Mouse (Mus musculus) adrenal gland, postnatal 36 days (tissue): ENCODE data around the gene Bet1l. TPM values are rescaled to one million over a fixed set of nuclear protein-coding genes. Genes with fewer than 3 reads are reported as not detected.
A peak's percentile ranks its signal among the peaks of the same experiment; 100 is the strongest.
"Not testable (repeated sequence)": the region's sequence is repeated elsewhere in the genome, so short reads cannot be mapped to it uniquely, and the experiment has no call there.

Source experiments
- DNase-seq, 2 experiments: peaks; one replicate each; pipeline ENCODE4 v3.0.0; 2021; ENCODE audit warnings: mixed read lengths in 1 of 2
- long read RNA-seq, 2 experiments: library from polyadenylated mRNA; stranded (forward); transcript quantifications; one replicate each; pipeline ENCODE4 v2.0.0; 2021; ENCODE audit warnings: borderline sequencing depth in 2 of 2
- total RNA-seq, 2 experiments: library from RNA; stranded (reverse); gene quantifications; 2 replicates each; pipeline ENCODE4 v1.2.3; 2021

Gene Bet1l
- 10 to 100 TPM; 30.5 to 41.4 TPM for total RNA-seq
- long read RNA-seq, experiment 1, transcript Bet1l-204 (1 exons, 1,882 nt) = minor isoform, 10 of 126 reads
- long read RNA-seq, experiment 1, transcript Bet1l-201 (4 exons, 2,268 nt) = major isoform, 93 of 126 reads
- long read RNA-seq, experiment 1, partial matches to known transcripts = 9 of 126 reads
- long read RNA-seq, experiment 1, other reads (novel, unspliced or antisense) = 13 of 126 reads
- long read RNA-seq, experiment 2, transcript Bet1l-201 (4 exons, 2,268 nt) = major isoform, 30 of 33 reads
- long read RNA-seq, experiment 2, partial matches to known transcripts = 2 of 33 reads
- long read RNA-seq, experiment 2, other reads (novel, unspliced or antisense) = 0 of 33 reads

GRCm38 (mm10) chr7:140857550-140858505 is at the start of gene Bet1l:
Gene Bet1l, minus strand, starts transcription at chr7:140857577.
- DNase-seq = no peak

- peak; percentile 69 to 71 for DNase-seq
These were observed 49.8 kb upstream of the Bet1l start for GRCm38 (mm10) chr7:140907131-140907530.

DNA sequence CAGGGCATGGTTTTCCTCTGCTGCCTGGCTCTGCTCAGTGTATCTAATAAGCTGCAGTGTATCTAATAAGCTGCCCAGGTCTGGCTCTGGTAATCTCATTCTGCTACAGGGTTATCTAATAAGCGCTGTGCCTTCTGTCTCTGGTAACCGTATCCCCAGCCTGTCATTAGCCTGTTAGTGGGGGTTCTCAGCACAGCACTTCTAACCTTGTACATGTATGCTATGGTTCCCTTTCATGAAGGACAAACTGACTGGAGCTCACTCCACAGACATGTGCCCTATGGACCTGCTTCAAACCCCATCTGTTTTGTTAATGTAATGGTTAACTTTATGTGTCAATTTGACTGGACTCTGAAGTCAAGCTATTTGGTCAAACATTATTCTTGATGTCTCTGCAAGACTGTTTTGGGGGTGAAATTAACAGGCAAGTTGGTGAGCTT is 48.3 kb upstream of the Bet1l start:
- no peak for DNase-seq

DNA sequence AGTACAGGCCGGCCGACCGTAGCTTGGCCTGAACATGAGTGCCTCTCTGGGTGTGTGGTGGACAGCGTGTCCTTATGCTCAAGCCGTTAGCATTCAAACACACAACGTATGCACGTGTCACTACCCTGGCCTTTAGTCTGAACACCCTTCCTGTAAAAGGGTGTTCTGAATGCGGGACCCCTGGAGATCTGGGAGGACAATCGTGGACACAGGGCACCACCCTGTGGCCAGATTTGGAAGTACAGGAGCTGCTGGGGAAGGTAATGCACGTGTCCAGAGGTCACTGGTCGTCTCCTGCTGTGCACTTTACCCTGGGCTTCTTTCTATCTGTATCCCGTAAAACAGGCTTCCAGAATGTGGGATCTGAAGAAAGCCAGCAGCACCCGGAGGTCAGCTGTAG is 45.8 kb upstream of the Bet1l start:
- DNase-seq = peak; percentile 80 to 85

DNA sequence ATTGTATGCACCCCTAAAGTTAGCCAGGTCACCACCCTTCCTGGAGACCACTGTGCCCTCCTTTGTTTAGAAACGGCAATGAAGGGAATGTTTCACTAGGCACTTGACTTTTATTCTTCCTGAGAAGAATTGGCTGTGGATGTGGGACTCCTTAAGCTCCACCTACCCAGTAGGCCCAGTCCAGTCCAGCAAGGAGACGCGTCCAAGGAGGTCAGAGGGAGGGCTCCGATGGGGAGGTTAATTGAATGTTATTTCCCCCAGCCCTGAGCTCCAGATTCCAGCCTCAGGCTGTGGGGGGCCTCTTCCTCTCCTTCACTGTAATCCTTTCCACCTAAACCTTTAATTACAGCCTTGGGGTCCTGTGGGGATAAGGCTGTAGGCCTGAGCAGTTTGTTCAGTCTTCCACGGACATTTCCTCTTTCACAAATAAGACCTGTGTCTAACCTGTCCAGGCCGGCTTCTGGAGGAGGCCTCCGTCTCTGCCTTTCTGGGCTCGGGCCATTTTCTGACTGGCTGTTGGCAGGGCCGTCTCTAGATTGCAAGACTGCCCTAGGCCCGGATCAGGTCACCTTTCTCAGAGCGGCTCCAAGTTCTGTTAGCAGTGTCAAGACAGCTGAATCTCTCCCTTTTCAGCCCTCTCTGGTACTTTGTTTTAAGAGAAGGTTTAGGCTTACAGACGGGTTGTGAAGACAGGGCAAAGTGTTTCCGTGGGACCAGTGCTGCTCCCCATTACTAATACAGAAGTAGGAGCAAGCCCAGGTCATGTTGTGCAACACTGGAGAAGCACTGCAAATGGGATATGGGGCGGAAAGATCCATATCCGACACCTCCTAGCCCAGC is 44.9 kb upstream of the Bet1l start:
- no peak for DNase-seq

DNA sequence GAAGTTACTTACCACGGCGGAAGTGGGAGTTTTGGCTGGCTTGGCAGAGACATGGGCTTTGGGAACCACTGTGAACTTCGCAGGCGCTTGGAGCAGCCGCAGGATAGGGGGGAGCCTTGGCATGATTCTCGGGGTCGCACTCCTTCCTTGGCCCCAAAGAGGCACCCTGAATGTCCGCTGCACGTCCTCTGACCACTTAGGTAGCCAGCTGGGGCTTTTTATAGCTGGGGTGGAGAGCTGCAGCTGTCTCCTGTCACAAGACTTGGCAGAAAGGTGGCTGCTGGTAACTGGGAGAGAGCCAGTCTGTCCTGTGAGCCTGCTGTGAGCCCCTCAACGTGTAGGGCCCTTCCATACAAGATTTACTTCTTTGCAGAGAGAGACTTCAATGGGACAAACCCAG is 42.8 kb upstream of the Bet1l start, which contains the start of gene Cox8b:
Cox8b (minus strand) TSS at position 227 of the 400 bp plus-strand sequence.
- DNase-seq = no peak

DNA sequence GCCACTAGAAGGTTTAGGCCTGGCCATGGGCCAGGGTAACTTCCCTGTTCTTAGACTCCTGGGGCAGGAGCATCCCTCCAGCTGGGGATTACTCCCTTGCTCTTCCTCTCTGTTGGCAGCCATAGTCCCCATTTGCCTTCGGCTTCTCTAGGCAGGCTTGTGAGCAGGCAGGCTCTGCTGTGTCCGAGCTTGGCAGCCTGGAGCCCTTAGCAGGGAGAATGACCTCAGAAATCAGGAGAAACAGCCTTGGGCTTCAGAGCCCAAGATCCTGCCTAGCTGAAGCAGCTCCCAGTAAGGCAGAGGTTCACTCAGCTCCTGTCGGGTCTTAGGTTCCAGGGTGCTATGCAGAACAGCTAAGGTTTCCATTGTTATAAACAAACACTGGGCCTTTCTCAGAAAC is 41.7 kb upstream of the Bet1l start:
- DNase-seq = peak in 1 of 2 experiments; percentile 37

GRCm38 (mm10) chr7:140897863-140898262 is 40.5 kb upstream of the Bet1l start:
- no peak for DNase-seq

GRCm38 (mm10) chr7:140894611-140895010 is 37.2 kb upstream of the Bet1l start:
- no peak for DNase-seq

DNA sequence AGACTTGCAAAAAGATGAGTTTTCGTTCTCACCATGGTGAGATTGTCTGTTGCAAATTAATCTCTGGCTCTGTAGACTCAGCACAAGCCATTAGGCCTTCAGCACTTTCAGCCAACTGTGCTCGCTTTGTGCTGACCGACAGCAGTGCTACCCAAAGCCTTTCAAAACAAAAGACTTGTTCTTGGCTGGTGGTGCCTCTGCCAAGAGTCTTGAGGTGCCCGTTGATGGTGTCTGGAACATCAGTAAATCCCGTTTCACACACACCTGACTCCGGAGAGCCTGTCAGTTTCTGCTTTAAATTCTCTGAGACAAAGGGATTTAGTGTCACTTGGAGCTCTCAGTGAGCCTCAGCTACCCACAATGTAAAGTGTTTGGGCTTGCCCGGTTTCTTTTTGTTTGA is 36.7 kb upstream of the Bet1l start:
- DNase-seq = no peak

DNA sequence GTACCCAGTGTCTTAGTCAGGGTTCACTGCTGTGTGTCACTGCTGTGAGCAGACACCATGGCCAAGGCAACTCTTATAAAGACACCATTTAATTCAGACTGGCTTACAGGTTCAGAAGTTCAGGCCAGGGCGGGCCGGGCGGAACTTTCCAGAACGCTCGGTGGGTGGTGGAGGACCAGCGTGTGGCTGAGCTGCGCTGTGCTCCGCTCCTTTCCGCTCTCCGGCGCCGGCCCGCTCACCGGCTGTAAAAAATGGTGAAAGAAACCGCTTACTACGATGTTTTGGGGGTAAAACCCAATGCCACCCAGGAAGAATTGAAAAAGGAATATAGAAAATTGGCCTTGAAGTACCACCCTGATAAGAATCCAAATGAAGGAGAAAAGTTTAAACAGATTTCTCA is 33.3 kb upstream of the Bet1l start:
- DNase-seq = not testable (repeated sequence)

DNA sequence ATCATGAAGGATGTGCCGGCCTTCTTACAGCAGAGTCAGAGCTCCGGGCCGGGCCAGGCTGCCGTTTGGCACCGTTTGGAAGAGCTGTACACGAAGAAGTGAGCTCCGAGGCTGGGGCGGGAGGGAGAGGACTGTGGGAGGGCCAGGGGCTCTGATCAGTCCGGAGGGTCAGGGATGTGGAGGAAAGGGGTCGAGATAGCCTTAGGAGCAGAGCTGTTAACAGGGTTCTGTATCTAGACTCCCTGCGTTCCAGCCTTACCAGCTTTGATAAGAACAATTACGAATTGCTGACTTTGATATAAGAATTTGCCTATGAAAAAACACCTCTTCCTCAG is 25.1 kb upstream of the Bet1l start:
- no peak for DNase-seq

GRCm38 (mm10) chr7:140881696-140882468 is 24.5 kb upstream of the Bet1l start, which contains the start of the genes Psmd13 and Sirt3:
Gene Psmd13, plus strand, starts transcription at chr7:140881968.
Gene Sirt3, minus strand, starts transcription at chr7:140882309.
- DNase-seq = peak; percentile 95 to 98

DNA sequence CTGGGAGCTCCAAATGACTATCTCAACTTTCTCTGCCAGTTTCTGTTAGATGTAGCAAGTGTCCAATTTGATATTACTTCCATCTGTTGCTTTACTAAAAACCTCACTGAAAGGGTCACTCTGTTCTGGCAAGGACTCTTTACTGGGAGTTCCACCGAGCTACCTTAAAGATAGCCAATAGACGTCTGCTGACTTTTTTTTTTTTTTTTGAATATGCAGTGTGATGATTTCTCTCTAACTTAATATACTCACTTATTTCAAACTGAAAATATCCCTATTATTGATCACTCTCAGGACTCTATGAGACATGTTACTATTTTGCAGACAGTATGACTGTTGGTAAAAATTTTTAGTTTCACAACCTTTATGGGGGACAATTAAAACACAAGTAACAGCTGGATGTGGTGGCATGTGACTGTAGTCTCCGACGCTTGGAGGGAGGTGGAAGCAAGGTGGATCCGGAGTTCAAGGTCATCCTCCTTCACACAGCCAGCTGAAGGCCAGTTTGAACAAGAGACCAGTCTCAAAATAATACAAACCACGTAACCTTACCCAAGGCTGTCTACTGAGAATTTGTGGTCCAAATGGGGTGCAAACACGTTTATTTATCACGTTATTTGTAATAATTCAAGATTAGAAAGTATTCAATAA is 23.6 kb upstream of the Bet1l start:
- no peak for DNase-seq

DNA sequence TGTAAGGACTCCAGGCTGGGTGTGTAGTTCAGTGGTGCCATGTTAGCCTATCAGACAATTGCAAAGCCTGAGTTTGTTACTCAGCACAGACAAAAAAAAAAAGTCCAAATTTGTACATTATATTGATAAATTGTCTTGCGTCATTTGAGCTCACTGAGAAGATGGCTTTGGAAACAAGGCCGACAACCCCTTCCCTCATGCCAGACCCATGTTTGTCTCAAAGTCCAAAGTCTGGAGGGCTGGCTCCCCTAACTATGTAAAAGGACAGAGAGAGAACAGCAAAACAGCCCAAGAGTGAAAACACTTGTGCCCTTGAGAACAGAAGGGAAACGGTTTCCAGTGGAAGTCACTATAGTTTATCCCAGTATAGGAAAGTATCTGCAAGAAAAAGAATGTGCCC is 23.0 kb upstream of the Bet1l start:
- no peak for DNase-seq

DNA sequence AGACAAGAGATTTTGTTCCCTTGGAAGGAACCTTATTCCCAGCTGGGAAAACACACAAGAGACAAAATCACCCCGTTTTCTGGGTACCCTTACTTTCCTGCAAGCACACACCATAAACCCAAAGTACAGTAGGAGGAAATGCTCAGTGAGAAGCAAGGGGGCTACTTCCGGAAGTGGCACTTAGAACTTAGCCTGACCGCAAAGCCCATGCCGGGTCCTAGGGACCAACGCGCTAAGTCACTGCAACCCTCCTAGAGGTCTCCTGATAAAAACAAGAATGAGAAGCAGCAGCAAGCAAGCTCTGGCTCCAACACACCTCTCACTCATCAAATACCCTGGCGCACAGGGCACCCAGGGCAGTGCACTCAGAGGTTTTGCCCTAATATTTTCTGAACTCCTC is 22.0 kb upstream of the Bet1l start:
- no peak for DNase-seq

- DNase-seq = no peak
These were observed 20.0 kb upstream of the Bet1l start for GRCm38 (mm10) chr7:140877364-140877763.

GRCm38 (mm10) chr7:140874224-140874623 is 16.8 kb upstream of the Bet1l start:
- no peak for DNase-seq

- no peak for DNase-seq
These were observed 7.4 kb upstream of the Bet1l start for GRCm38 (mm10) chr7:140864761-140865160.

- no peak for DNase-seq
These were observed 3.4 kb upstream of the Bet1l start for GRCm38 (mm10) chr7:140860728-140861127.

DNA sequence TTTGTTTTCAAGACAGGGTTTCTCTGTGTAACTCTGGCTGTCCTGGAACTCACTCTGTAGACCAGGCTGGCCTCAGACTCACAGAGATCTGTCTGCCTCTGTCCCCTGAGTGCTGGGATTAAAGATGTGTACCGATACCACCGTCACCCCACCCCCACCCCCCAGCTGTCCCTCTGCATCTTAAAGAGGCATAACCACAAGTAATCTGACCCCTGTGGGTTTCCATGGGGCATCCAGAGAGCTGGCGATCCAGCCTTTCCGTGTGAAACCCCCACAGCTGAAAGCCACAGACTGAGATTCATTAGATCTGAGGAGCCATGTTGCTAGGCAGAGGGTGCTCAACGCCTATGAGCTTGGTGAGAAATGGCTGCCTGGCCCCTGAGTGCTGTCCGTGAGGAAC is 2.6 kb upstream of the Bet1l start:
- DNase-seq = no peak
